Mouse (Mus musculus): ENCODE measurements at regions not wholly inside any gene's neighbourhood (a gene's known extent, or its start where the extent isn't known, plus 50 kb on each side); places are given as distances from the start of the nearest gene placed in this dataset.

DNA sequence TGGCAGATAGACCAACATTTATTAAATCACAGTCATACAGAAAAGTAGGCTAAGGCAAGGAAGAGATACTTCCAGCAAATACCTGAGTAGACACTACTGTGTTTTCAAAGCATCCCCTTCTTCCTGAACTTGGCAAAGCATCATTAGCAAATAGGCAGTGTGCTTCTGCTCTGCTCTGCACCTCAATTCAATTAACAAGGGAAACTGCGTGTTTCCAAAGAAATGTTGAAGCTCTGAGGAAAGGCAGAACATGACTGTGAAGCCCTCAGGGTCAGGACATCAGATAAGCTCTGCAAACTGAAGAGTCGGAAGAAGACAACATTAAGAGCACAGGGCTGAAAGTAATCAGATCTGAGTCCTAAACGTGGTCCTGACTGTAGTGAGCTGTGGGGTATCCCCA, 516.1 kb upstream of the Tnp1 start:
- TF ChIP-seq USF2 (IDR thresholded peaks at IDR 0.05; ENCODE audit: borderline replicate concordance in 1 of 2, insufficient read depth in 1 of 2, low read depth in 1 of 2, low read length in 2 of 2) (no peak), KAT2A (conservative IDR thresholded peaks at IDR 0.05; ENCODE audit: low read depth, low read length) (no peak), MXI1 (IDR thresholded peaks at IDR 0.05; ENCODE audit: low read depth, low read length) (no peak), ZNF384 (IDR thresholded peaks at IDR 0.05; ENCODE audit: low read depth, low read length) (no peak), USF1 (IDR thresholded peaks at IDR 0.05; ENCODE audit: low read depth, low read length) (no peak), MYC (IDR thresholded peaks at IDR 0.05; ENCODE audit: low read depth, low read length) (no peak), CTCF (IDR thresholded peaks at IDR 0.05 in 2 of 3, conservative IDR thresholded peaks at IDR 0.05 in 1 of 3; ENCODE audit: control insufficient read depth in 1 of 3, insufficient read depth in 1 of 3, low read depth in 2 of 3, low read length in 3 of 3, poor library complexity in 1 of 3, severe bottlenecking in 1 of 3) (no peak)
